Mouse (Mus musculus): Measurements from ENCODE around the gene Tcf12.

Tcf12 gene

GRCm38 (mm10) chr9:71978886-71979285 is 132.8 kb downstream of the Tcf12 start:
- no peak for DNase-seq

GRCm38 (mm10) chr9:71976034-71976433 is 135.6 kb downstream of the Tcf12 start:
- peak; percentile 90 for DNase-seq

- no peak for DNase-seq
Measured at GRCm38 (mm10) chr9:71975141-71975540, 136.5 kb downstream of the Tcf12 start.

- DNase-seq: peak; percentile 36
Measured at GRCm38 (mm10) chr9:71974541-71974959, 137.1 kb downstream of the Tcf12 start.

- DNase-seq: no peak
Measured at GRCm38 (mm10) chr9:71964039-71964438, 147.6 kb downstream of the Tcf12 start.

GRCm38 (mm10) chr9:71960026-71960396 is 151.7 kb downstream of the Tcf12 start:
- DNase-seq: no peak

- DNase-seq: no peak
Measured at GRCm38 (mm10) chr9:71959259-71960025, 152.2 kb downstream of the Tcf12 start.

GRCm38 (mm10) chr9:71953217-71953616 is 158.5 kb downstream of the Tcf12 start:
- DNase-seq: no peak

GRCm38 (mm10) chr9:71952621-71953076 is 159.0 kb downstream of the Tcf12 start:
- DNase-seq: no peak

- no peak for DNase-seq
Measured at GRCm38 (mm10) chr9:71951926-71952325, 159.7 kb downstream of the Tcf12 start.

- no peak for DNase-seq
Measured at GRCm38 (mm10) chr9:71951341-71951740, 160.3 kb downstream of the Tcf12 start.

GRCm38 (mm10) chr9:71944801-71945200 is 166.9 kb downstream of the Tcf12 start:
- DNase-seq: no peak

- DNase-seq: no peak
Measured at GRCm38 (mm10) chr9:71942424-71942823, 169.2 kb downstream of the Tcf12 start.

GRCm38 (mm10) chr9:71940016-71940415 is 171.7 kb downstream of the Tcf12 start:
- no peak for DNase-seq

GRCm38 (mm10) chr9:71936199-71936598 is 175.5 kb downstream of the Tcf12 start:
- DNase-seq: no peak

GRCm38 (mm10) chr9:71934833-71935232 is 176.8 kb downstream of the Tcf12 start:
- no peak for DNase-seq

- DNase-seq: no peak
Measured at GRCm38 (mm10) chr9:71931965-71932364, 179.7 kb downstream of the Tcf12 start.

- DNase-seq: no peak
Measured at GRCm38 (mm10) chr9:71931358-71931715, 180.3 kb downstream of the Tcf12 start.

GRCm38 (mm10) chr9:71930431-71931357 is 181.0 kb downstream of the Tcf12 start:
- DNase-seq: no peak

GRCm38 (mm10) chr9:71916662-71916953 is 195.1 kb downstream of the Tcf12 start:
- no peak for DNase-seq

GRCm38 (mm10) chr9:71915871-71916661 is 195.6 kb downstream of the Tcf12 start:
- no peak for DNase-seq

GRCm38 (mm10) chr9:71906522-71906921 is 205.1 kb downstream of the Tcf12 start:
- DNase-seq: no peak

- DNase-seq: no peak
Measured at GRCm38 (mm10) chr9:71898852-71899251, 212.8 kb downstream of the Tcf12 start.
